Mouse (Mus musculus) ovary, postnatal 36 days (tissue): ENCODE results near the gene Josd1.

Experiments used
- DNase-seq: peaks from one replicate; pipeline ENCODE4 v3.0.0; 2022; ENCODE audit warnings: low spot score, mixed read lengths

The Josd1 gene

GRCm38 (mm10) chr15:79658531-79659375, 29.0 kb downstream of the Josd1 start, which contains the start of the genes Fam227a and Cby1:
Gene Fam227a (minus strand): TSS chr15:79658956.
Gene Cby1 (plus strand): TSS chr15:79659199.
- DNase-seq: peak; percentile 96

- DNase-seq: peak; percentile 77
Measured at GRCm38 (mm10) chr15:79657837-79658530, 29.7 kb downstream of the Josd1 start.

GRCm38 (mm10) chr15:79656451-79656850, 31.3 kb downstream of the Josd1 start:
- no peak for DNase-seq

- no peak for DNase-seq
Measured at GRCm38 (mm10) chr15:79651481-79651880, 36.2 kb downstream of the Josd1 start.

- no peak for DNase-seq
Measured at GRCm38 (mm10) chr15:79650569-79650968, 37.1 kb downstream of the Josd1 start.

GRCm38 (mm10) chr15:79648130-79648529, 39.6 kb downstream of the Josd1 start:
- no peak for DNase-seq

- DNase-seq: no peak
Measured at GRCm38 (mm10) chr15:79645483-79645882, 42.2 kb downstream of the Josd1 start.

GRCm38 (mm10) chr15:79641135-79641817, 46.4 kb downstream of the Josd1 start:
- no peak for DNase-seq

- DNase-seq: no peak
Measured at GRCm38 (mm10) chr15:79630471-79630870, 57.2 kb downstream of the Josd1 start.
